Mouse (Mus musculus): ENCODE measurements around the gene Mogat1.
"Not testable (repeated sequence)": the region's sequence is repeated elsewhere in the genome, so short reads cannot be mapped to it uniquely, and the experiment has no call there.

Mogat1 gene

DNA sequence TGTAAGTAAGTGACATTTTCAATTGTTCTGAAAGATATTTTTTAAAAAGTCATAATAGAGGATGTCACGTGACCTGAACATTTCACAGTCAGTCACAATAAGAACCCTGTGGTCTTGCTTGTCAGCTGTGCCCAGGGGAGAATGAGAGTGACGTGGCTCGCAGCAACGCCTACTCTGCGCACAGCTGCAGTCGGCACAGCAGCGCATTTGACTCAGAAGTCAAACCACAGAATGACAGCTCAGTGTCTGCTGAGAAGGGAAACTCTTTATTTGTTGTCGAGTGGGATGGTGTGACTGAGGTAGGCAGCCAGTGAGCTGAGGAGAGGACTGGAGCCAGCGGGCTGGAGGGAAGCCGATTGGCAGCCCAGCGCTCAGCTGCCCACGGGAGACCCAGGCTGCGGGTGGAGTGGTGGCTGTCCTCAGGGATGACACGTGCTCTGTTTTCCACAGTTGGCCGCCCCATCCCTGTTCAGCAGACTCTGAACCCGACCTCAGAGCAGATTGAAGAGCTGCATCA, 26.8 kb downstream of the Mogat1 start:
- peak; percentile 93 for DNase-seq (ENCODE audit: low read depth)

- peak; percentile 80 for DNase-seq (ENCODE audit: low read depth)
Observed at GRCm38 (mm10) chr1:78538396-78538795, 27.6 kb downstream of the Mogat1 start.

- no peak for DNase-seq (ENCODE audit: low read depth)
Observed at GRCm38 (mm10) chr1:78539166-78539565, 28.4 kb downstream of the Mogat1 start.

DNA sequence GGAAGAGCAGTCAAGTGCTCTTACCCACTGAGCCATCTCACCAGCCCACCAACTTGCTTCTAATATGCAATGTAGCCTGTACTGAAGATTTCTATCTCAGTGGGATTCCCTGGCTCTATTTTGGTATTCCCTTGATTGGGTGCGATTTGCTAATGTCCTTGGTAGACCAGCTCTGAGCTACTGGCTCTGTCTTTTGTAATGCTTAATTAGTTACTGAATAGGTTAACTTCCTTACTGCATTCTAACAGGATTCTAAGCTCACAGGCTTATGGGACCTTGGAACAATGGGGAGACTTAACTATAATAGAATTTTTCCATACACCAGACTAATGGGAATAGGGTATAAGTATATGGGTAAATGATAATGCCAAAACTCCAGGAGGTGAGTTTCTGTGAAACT, 32.8 kb downstream of the Mogat1 start:
- not testable (repeated sequence) for DNase-seq (ENCODE audit: low read depth)

- no peak for DNase-seq (ENCODE audit: low read depth)
Observed at GRCm38 (mm10) chr1:78546258-78546657, 35.5 kb downstream of the Mogat1 start.

DNA sequence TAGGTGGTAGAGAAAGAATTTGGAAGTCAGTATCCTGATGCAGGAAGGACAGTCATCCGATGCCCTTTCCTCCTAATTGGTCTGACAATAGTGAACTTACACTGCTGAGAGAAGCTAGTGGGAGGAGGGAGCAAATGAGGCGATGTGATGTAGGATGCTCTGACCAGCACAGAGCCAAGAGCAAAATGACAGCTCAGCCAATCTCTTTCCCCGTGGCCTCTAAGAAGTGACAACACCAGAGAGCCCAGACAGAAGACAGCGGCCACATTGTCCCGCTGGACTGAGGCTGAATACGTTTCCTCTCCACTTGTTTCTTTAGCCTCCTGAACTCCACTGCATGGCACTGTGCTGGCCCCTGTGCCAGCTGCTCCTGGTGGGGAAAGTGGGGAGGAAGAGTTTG, 38.2 kb downstream of the Mogat1 start:
- DNase-seq (ENCODE audit: low read depth): no peak

- no peak for DNase-seq (ENCODE audit: low read depth)
Observed at GRCm38 (mm10) chr1:78554012-78554666, 43.3 kb downstream of the Mogat1 start.

GRCm38 (mm10) chr1:78566963-78567362, 56.2 kb downstream of the Mogat1 start:
- DNase-seq (ENCODE audit: low read depth): no peak

- DNase-seq (ENCODE audit: low read depth): no peak
Observed at GRCm38 (mm10) chr1:78567421-78567820, 56.6 kb downstream of the Mogat1 start.

GRCm38 (mm10) chr1:78567834-78568507, 57.2 kb downstream of the Mogat1 start:
- no peak for DNase-seq (ENCODE audit: low read depth)

- no peak for DNase-seq (ENCODE audit: low read depth)
Observed at GRCm38 (mm10) chr1:78569617-78570016, 58.8 kb downstream of the Mogat1 start.

- no peak for DNase-seq (ENCODE audit: low read depth)
Observed at GRCm38 (mm10) chr1:78585080-78585479, 74.3 kb downstream of the Mogat1 start.

- no peak for DNase-seq (ENCODE audit: low read depth)
Observed at GRCm38 (mm10) chr1:78586986-78587385, 76.2 kb downstream of the Mogat1 start.
